Mouse (Mus musculus): ENCODE data around the gene Lage3.

DNA sequence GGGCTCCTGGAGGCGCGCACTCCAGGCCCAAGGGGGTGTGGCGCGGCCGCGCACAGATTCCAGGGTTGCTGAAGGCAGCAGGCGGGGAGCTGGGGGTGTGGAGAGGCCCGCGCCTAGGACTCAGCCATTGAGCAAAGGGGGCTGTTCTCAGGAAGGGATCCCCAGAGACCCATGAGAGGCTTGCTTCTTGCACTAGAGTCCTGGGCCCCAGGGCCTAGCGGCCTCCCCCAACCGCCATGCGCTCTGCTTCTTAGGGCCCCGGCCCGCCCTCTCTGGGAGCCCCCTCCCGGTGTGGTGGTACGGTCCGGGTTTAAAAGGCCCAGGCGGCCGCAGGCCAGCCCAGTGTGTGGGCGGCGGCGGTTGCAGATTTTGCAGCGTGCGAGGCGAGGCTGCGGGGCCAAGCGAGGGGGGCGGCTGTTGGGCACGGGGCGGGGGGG is 24.7 kb downstream of the Lage3 start, which contains the start of gene Plxna3:
- TF ChIP-seq CHD2 (IDR thresholded peaks at IDR 0.05; ENCODE audit: low read depth, low read length) (no peak), ZC3H11A (IDR thresholded peaks at IDR 0.05; ENCODE audit: borderline replicate concordance, low read depth, low read length) (no peak), ZNF384 (IDR thresholded peaks at IDR 0.05; ENCODE audit: low read depth, low read length) (no peak)

All from ES-E14 (cell line).